Mouse (Mus musculus) Muller cell, postnatal 12 days (primary cell): Measurements from ENCODE around the gene Prtg.

ENCODE experiments used
- DNase-seq: peaks from one replicate; pipeline ENCODE4 v3.0.0-alpha.2; 2015; ENCODE audit errors: inconsistent ontology term

Prtg gene

DNA sequence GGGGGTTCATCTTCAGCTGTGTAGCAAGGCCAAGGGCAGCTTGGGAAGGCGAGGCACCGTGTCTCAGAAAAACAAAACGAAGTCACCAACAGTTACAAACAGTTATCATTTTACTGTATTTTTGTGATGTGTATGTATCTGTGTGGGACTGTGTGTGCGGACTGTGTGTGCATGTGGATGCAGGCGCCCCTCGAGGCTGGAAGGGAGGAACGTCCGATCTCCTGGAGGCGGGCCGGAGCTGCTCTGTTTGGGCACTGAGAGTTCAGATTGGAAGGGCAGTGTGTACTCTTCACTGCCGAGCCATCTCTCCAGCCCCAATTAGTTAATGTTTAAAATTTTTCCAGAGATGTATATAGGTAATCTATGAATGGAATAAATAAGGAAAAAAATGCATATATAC lies 55.5 kb downstream of the Prtg start:
- DNase-seq, result no peak

DNA sequence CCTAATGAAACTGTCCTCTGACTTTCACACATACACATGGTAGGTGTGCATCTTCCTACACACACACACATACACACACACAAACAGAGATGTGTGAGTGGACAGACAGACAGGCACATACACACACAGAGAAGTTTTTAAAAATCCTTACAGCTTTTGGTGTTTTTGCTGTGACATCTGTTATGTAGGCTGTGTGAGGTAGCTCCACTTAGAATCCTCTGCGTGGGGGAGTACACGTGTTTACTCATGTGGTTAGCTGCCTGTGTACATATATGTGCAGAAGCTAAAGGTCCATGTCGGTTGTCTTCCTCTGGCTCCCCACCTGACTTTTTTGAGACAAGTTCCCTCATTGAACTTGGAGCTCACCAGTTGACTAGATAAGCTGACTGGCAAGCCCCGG lies 56.3 kb downstream of the Prtg start:
- no peak for DNase-seq

DNA sequence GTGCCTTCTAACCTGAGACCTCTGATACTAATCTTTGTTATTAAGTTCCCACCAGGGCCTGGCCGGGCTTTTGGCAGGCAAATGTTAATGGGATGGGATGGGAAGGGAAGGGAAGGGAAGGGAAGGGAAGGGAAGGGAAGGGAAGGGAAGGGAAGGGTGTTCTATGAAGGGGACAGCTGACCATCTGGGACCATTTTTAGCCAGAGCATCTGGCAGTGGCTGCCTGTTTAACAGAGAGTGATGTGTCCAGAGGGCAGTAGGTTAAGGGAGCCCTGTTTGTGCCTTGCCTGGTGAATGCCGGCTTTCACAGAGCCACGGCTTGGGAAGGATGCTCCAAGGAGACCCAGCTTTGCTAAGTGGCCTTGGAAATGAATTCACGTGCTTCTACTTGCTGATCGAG lies 57.1 kb downstream of the Prtg start:
- no peak for DNase-seq

DNA sequence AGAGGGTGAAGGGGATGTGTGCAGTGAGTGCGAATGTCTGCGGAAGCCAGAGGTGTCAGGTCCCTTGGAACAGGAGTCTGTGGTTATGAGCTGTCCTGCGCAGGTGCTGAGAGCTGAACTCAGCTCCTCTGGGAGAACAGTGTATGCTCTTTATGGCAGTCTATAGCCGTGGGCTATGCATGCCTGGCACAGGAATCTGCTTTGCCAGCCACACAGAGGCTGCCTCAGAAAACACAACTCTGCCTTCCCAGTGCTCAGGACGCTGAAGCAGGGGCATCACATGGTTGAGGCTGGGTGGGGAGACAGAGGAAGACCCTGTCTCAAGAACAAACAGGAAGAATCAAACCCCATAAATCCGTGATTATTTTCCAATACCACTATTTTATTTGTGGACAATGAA lies 60.8 kb downstream of the Prtg start:
- DNase-seq, result no peak

DNA sequence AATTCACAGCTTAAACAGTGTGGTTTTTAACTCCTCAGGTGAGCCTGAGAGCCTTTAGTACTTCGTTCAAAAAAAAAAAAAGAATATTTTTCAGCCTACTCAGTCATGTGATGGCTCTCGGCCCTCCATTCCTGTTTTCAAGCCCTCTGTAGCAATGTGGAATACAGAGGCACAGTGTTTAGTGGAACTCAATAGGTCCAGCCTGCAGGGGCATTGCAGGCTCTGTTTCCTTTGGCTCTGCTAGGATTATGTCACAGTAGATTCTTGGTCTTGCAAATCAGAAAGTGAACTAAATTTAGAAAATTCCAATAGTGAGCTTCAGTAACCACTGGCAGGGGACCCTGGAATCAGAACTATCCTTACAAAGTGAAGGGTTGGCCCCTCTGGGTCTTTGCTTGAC lies 62.1 kb downstream of the Prtg start:
- no peak for DNase-seq

DNA sequence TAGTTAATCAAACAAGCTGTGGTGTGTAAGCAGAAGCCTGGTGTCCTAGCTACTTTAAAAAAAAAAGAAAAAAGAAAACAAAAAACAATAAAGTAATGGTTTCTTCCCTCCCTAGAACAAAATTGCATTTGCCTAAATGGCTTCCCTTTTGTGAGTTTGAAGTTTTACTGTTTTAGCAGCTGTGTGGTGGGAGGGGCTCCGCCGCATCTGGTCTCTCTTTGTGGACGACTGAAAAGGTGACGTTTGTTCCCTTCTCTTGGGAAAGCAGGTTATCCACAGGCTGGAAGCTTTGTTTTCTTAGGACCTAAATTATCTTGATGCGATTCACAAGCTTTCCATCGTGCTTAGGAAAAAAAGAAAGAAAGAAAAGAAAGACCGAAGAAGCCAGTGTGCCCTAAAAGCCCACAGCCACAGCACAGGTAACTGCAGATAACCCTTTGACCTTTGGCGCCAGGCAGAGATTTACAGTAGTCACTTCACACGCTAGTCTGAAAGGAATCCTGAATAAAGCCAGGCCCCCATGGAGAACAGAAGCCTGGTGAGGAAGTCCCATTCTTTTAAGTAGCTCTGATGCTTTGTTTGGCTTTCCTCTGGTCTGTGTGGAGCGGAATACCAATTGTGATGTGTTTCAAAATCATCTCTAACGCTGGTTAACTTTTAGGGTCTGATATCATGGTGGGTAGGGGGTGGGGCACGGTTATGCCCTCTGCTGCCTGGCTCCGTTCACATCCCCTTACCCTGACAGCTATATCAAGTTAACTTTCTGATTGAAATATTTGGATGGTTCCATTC lies 65.0 kb downstream of the Prtg start:
- no peak for DNase-seq

DNA sequence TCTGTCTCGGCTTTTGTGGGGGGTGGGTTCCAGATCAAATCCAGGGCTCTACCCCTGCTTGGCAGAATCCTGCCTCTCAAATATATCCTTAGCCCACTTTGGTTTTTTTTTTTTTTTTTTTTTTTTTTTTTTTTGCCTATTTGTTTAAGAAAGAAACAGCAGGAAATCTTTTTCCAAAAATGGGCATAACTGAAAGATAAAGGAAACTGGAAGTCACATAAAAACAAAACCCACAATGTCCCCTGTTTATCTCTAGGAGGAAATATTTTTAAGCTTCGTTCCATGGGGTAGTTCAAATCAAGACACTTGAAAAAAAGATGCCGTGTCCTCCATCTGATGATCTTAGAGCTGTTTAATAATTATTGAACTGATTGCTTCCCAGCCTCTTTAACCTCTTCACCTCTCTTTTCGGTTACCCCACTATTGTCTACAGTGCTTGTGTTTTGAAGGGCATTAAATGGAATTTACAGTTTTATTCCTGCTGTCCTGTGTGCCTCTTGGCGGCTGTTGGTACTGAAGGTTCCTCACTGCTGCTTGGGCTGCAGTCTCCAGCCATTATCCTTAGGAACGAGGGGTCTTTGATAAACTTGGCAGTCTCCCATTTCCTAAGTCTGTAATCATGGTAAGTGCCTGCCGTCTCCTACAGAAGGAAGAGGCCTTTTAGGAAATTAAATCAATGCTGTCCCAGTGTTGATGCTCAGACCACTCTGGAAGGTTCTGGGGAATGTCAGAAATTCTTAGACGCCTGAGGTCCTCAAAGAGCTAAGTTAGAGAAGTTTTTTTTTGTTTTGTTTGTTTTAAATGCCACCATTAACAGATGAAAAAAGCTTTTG lies 65.8 kb downstream of the Prtg start:
- no peak for DNase-seq

DNA sequence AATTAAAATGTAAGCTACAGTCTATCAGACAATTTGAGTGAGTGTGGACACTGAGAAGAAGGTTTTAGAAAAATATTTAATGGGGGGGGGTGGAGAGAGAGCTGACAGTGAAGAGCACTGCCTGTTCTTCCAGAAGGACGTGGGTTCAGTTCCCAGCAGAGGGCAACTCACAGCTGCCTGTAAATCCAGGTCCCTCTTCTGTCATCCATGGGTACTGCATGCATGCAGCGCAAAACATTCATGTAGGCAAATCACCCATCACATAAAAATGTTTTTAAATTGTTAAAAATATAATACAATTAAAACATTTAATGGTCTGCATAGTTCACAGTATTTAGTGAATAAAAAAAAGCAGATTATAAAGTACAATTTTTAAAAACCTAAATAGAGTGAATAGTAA lies 69.2 kb downstream of the Prtg start:
- no peak for DNase-seq

DNA sequence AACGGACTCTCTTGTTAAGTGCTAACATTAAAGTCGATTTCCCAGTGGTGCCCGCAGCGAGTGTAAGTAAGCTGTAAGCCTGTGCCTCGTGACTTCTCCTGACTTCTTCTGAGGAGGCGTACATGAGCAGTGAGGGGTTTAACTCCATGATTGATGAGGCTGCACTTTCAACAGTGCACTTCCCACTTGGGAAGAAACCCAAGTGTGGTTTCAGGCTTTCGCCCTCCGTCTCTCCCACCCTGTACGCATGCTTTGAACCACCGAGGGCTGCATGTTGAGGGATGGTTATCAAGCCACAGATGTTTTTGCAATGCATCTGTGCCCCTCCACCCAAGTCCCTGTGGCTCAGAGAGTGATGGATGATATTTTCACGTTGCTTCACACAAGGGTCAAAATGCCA lies 71.2 kb downstream of the Prtg start:
- DNase-seq, result no peak

DNA sequence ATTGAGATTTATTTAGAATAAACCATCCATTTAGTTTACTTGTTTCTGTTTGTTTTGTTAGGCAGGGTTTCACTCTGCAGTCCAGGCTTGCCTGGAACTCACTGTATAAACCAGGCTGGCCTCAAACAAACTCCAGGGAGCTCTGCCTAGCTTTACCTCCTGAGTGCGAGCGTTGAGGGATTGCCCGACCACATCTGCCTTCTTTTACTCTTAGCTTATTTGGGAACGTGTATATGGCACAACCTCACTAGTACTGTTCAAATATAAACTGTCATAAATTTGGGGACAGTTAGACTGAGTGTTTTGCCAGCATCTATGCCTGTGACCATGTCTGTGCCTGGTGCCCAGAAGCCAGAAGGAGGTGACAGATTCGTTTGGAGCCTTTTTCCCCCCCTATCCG lies 72.0 kb downstream of the Prtg start:
- no peak for DNase-seq

DNA sequence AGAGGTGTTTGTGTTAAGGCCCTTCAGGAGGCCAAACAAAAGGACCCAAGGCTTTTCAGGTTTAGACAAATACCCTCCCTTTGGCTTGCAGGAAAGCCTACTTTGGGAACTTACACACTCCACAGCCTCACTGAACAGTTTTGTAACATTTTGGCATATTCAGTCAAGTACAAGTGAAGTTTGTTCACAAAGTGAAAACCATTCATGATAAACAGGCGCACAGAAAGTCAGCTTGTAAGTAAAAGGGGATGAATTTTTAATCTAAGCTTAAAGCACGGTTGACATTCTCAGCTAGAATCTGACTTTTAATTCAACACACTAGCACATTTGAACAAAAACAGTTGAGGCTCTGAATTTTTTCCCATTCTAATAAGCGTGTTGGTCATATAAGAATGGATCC lies 72.9 kb downstream of the Prtg start:
- no peak for DNase-seq

DNA sequence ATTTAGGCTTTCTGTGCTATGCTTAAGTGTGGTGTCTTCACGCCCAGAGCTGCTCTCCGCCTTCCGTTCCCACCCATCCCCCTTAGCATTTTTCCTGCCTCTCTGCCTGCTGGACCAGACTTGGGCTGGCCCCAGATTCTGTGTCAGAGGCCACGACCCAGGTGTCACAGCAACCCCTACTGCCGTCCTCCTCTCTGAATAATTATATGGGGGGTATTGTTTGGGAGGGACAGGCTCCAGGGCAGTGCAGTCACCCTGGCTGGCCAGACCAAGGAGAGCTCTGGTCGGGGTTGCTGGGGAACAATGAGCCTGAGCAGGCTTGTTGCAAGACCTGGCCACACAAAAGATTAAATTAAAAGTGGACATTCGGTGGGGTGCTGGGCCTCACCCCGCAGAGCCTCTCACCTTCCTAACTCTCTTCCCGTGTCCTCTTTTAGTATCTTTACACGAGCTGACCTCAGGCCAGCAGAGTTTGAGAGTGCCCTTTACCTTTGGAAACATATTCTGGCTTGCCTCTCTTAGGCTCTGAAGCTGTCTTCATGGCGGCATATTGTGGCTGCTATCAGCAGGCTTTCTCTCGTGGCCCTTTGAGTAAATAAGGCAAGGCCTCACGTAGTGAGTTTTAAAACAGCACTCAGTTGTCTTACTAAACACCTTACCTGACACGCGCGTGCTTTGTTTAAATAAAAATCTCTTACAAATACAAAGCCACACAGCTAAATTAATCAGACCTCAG lies 73.7 kb downstream of the Prtg start:
- no peak for DNase-seq

DNA sequence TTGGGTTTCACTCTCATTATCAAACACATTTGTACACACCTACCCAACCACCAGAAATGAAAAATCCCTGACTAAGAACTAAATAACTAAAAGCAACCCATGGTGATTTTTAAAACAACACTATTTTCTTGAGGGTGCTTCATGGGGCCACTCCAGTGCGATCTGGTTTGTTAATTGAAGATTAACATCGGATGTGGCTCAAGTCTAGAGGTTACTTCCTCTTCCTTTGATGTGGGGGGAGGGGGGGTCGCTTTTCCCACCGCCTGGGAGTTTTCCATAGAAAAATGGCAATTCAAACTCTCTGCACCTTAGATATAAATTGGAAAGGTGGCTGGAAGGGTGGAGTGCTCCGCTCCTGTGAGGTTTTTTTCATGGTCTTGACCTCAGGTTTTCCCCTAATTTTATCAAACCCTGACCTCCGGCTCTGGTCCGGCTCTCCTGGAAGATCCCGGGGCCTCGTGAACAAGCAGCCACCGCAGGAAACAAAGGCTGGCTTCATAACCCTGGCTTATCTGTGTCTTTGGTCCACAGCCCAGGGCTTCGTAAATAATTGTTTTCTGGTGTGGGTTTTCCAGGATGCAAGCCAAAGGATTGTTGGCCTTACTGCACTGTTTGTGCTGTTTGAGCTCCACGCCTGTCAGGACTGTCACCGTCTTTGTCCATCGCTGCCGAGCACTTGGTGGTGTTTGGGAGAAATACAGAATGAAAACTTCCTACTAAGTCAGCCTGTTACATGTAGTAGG lies 74.5 kb downstream of the Prtg start:
- peak; percentile 86 for DNase-seq

DNA sequence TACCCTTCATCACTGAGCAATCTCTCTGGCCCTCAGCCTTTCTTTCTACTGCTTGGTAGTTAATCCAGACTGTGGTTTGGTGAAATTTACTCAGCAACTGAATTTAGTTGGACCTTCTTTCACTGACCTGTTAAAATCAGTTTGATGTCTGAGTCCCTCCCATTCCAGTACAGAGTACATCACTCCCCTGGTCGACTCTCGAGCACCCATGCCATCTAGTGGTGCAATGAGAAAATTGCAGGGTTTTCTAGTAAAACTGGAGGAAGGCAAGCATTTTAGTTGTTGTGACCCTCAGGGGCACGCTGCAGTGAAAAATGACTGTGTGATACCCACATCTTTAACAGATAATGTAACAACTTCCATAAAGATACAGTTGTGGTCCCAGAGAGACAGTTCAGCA lies 77.3 kb downstream of the Prtg start:
- DNase-seq, result peak; percentile 45

DNA sequence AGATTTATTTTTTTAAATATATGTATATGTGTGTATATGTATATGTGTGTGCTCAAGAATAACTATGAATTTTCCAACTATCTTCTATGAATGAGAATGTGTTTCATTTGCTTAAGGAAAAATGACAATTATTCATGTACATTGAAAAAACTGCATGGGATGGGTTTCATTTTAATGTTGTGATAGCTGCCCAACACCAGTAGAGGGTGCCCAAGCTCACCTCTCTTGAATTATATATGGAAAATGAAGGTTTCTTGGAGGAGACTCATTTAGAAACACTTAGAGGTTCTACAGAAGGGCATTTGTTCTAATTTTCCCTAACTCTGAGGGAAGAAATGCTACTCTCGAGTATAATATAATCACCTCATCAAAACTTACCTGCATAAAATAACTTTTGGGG lies 83.1 kb downstream of the Prtg start:
- DNase-seq, result no peak

DNA sequence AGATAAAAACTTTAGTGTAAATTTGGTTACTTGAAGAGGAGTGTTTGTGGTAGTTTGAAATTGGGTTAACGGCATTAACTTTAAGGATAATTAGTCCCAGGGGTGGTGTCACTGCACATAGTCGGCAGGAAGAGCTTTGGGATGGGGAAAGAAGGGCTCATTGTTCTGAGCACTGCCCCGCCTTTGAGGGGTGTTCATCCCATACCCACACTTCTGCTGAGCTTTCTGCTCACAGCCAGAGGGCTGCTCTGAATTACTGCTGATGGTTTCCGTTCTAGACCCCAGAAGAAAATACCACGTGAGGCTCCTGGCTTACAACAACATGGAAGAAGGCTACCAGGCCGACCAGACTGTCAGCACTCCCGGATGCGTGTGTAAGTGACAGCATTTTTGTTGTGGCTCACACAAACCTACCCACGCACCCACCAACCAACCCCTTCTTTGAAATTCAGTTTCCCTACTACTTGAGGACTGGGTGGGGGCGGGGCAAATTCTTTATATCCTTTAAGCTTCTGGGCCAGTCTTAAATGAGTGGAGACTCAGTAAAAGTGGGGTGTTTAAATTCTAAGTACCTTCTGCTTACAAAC lies 83.9 kb downstream of the Prtg start:
- no peak for DNase-seq

DNA sequence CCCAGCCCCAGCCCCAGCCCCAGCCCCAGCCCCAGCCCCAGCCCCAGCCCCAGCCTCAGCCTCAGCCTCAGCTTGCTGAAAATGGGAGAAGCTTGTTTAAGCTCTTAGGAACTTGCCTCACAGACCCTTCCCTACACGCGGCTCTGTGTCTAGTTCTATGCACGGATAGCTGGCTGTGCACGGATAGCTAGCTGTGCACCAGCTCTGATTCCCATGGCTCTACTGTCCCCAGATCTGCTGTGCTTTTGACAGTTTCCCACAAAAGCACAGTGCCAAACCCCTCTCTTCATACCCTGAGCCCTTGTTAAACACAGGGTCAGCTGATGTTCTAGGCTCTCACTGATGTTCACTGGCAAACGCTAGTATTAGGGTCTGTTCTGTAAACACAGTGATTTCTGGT lies 86.1 kb downstream of the Prtg start:
- DNase-seq, result no peak

DNA sequence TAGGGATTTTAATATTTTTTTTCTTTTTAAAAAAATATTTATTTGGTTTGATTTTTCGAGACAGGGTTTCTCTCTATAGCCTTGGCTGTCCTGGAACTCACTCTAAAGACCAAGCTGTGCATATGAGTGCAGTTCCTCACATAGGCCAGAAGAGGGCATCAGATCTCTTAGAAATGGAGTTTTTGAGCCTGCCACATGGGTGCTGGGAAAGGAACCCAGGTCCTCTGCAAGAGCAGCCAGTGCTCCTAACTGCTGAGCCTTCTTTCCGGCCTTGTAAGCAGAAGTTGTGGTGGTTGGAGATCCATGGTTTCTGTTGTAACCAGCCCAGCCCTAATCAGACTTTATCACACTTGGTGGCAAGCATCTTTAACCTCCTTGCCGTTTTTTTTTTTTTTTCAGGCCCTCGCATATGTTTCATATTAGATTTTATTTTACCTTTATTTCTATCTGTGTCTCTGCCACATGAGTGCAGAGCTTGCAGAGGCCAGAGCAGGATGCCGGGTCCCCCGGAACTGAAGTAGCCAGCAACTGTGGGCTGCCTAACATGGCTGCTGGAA lies 88.2 kb downstream of the Prtg start:
- DNase-seq, result no peak

DNA sequence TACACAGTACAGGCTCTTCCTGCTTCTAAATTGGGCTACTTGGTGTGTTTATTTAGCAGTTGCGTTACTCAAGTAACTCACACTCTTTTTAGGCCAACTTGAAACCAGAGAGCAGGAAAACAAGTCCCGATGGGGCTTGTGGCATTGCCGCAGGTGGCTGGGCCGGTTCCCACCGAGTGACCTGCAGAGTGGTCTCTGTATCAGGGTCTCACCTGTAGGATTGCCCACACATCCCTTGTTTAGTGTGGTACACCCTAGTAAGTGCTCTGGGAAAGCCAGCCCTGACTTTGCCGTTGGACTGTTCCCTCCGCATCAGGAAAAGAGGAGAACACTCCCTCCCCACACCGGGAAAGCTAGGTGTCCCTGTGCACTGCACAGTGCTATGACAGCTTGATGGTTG lies 95.4 kb downstream of the Prtg start:
- no peak for DNase-seq

DNA sequence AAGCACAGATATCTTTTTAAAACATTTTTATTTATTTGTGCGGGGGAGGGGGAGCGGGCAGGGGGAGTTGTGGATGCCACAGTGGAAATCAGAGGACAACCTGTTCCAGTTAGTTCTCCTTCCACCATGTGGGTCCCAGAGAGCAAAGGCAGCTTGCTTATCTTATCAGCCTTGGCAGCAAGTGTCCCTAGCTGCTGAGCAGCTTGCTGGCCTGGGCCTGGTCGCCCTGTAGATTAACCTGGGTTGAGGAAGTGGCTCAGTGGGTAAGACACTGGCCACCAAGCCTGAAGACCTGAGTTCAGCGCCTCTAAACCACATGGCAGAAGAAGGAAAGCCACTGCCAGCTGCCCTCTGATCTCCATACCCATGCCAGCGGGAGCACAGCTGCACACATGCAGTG lies 95.9 kb downstream of the Prtg start:
- no peak for DNase-seq

DNA sequence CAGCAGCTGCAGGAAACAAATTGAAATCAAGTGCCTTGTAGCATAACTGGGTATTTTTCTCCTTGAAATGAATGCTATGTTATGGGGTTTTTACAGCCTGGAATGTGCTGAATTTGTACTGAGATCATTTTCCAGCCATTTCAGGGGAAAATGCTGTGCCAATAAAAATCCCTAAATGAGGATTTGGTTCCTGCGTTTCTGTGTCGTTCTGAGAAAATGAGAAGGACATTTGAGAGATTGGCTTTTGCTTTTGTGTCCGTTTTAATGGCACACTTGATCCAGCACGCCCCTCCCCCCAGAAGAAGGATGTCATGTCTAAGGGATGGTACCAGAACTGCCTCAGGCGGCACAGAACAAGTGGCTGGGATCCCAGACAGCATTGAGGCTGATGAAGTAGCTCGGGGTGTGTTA lies 100.0 kb downstream of the Prtg start:
- DNase-seq, result no peak
